Mouse (Mus musculus): ENCODE data around the gene Tti1. TPM values are rescaled to one million over a fixed set of nuclear protein-coding genes. Genes with fewer than 3 reads are reported as not detected.
A peak's percentile ranks its signal among the peaks of the same experiment; 100 is the strongest.

Gene Tti1
- polyA plus RNA-seq, 1 experiment from 2014 or later, result 15.6 TPM

GRCm38 (mm10) chr2:157970124-157970523, 58.1 kb downstream of the Tti1 start:
- DNase-seq (ENCODE audit: low spot score) (no peak), ATAC-seq (ENCODE audit: low FRiP score) (no peak)
- H3K4me3 ChIP-seq (replicated peaks; ENCODE audit: low read length), result no peak overlapping the region
- H3K9ac ChIP-seq, result no peak overlapping the region
- no peaks in the 10 kb centered on the region for H3K27me3 ChIP-seq (ENCODE audit: control insufficient read depth, insufficient read depth, low read length)
- H3K4me2 ChIP-seq (replicated peaks), result no peak overlapping the region
- no peaks in the 10 kb centered on the region for H3K9me3 ChIP-seq (ENCODE audit: control insufficient read depth, low read length)
- no peak overlapping the region for H3K27ac ChIP-seq
- 41% methylated on average over 6 of the region's 6 CpGs for WGBS
- no peaks in the 10 kb centered on the region for H3K36me3 ChIP-seq (replicated peaks; ENCODE audit: control insufficient read depth, insufficient read depth)
- peaks cover 10% of the 10 kb centered on the region for H3K4me1 ChIP-seq (replicated peaks; ENCODE audit: control insufficient read depth, insufficient read depth, low read length)

- H3K4me3 ChIP-seq (replicated peaks; ENCODE audit: low read length), result no peak overlapping the region
- H3K36me3 ChIP-seq (replicated peaks; ENCODE audit: control insufficient read depth, insufficient read depth), result no peaks in the 10 kb centered on the region
- ATAC-seq (ENCODE audit: low FRiP score) (no peak), DNase-seq (ENCODE audit: low spot score) (no peak)
- no peaks in the 10 kb centered on the region for H3K9me3 ChIP-seq (ENCODE audit: control insufficient read depth, low read length)
- 22% methylated on average over 3 of the region's 3 CpGs for WGBS
- H3K27me3 ChIP-seq (ENCODE audit: control insufficient read depth, insufficient read depth, low read length), result no peaks in the 10 kb centered on the region
- no peak overlapping the region for H3K9ac ChIP-seq
- H3K27ac ChIP-seq, result no peak overlapping the region
- H3K4me1 ChIP-seq (replicated peaks; ENCODE audit: control insufficient read depth, insufficient read depth, low read length), result no peaks in the 10 kb centered on the region
- no peak overlapping the region for H3K4me2 ChIP-seq (replicated peaks)
Observed at GRCm38 (mm10) chr2:157967856-157968255, 60.4 kb downstream of the Tti1 start.

GRCm38 (mm10) chr2:157957707-157958108, 70.5 kb downstream of the Tti1 start:
- H3K4me3 ChIP-seq (replicated peaks; ENCODE audit: low read length), result no peak overlapping the region
- DNase-seq (ENCODE audit: low spot score) (no peak), ATAC-seq (ENCODE audit: low FRiP score) (no peak)
- no peak overlapping the region for H3K9ac ChIP-seq
- H3K9me3 ChIP-seq (ENCODE audit: control insufficient read depth, low read length), result no peaks in the 10 kb centered on the region
- 0 out of 2 replicates have a peak, but pooled peaks cover 4% of the 10 kb centered on the region for H3K4me1 ChIP-seq (replicated peaks; ENCODE audit: control insufficient read depth, insufficient read depth, low read length)
- no peak overlapping the region for H3K4me2 ChIP-seq (replicated peaks)
- no peak overlapping the region for H3K27ac ChIP-seq
- H3K36me3 ChIP-seq (replicated peaks; ENCODE audit: control insufficient read depth, insufficient read depth), result no peaks in the 10 kb centered on the region
- H3K27me3 ChIP-seq (ENCODE audit: control insufficient read depth, insufficient read depth, low read length), result no peaks in the 10 kb centered on the region
- WGBS, result 3% methylated on average over 2 of the region's 2 CpGs

- H3K4me1 ChIP-seq (replicated peaks; ENCODE audit: control insufficient read depth, insufficient read depth, low read length), result 0 out of 2 replicates have a peak, but pooled peaks cover 4% of the 10 kb centered on the region
- no peak overlapping the region for H3K4me3 ChIP-seq (replicated peaks; ENCODE audit: low read length)
- no peak overlapping the region for H3K9ac ChIP-seq
- 59% methylated on average over 5 of the region's 5 CpGs for WGBS
- no peak overlapping the region for H3K4me2 ChIP-seq (replicated peaks)
- no peaks in the 10 kb centered on the region for H3K27me3 ChIP-seq (ENCODE audit: control insufficient read depth, insufficient read depth, low read length)
- no peak overlapping the region for H3K27ac ChIP-seq
- DNase-seq (ENCODE audit: low spot score) (no peak), ATAC-seq (ENCODE audit: low FRiP score) (no peak)
- no peaks in the 10 kb centered on the region for H3K9me3 ChIP-seq (ENCODE audit: control insufficient read depth, low read length)
- no peaks in the 10 kb centered on the region for H3K36me3 ChIP-seq (replicated peaks; ENCODE audit: control insufficient read depth, insufficient read depth)
Observed at GRCm38 (mm10) chr2:157953978-157954377, 74.3 kb downstream of the Tti1 start.

DNA sequence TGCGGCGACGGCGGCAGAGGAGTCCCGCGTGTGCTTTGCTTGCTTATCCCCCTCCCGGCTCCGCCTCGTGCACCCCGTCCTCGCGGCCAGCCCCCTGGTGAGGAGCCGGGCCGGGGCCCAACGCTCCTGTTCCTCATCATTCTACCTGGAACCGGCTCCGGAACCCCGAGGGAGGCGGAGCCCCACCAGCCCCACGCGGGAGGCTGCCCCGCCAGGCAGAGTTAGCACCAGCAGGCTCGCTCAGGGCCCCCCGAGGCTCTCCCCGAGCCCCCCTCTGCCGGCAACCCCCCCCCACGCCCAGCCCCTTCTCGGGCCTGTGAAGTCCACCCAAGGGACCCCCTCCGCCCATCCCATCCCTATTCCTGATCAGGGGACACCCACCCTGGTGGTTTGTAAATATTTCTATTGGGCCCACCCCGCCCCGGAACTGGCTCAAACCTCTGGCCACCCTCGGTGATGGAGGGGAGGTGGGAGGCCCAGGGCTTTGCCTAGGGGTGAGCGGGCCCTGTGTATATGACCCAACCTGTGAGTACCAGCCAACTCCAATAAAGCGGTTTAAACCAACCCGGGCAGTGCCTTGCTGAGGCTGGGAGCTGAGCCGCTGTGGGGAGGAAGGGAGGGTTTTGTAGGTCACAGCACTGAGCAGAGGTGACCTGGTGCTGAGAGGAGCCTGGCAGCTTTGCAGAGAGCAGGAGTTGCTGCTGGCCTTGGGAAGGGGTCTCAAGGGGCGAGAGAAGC, 83.9 kb downstream of the Tti1 start:
- 0 out of 2 replicates have a peak, but pooled peaks cover 3% of the 10 kb centered on the region for H3K27me3 ChIP-seq (ENCODE audit: control insufficient read depth, insufficient read depth, low read length)
- no peak overlapping the region for H3K27ac ChIP-seq
- peak overlapping the region; percentile 69 for H3K4me2 ChIP-seq (replicated peaks)
- H3K9me3 ChIP-seq (ENCODE audit: control insufficient read depth, low read length), result no peaks in the 10 kb centered on the region
- H3K4me1 ChIP-seq (replicated peaks; ENCODE audit: control insufficient read depth, insufficient read depth, low read length), result peaks cover 32% of the 10 kb centered on the region
- H3K9ac ChIP-seq, result peak overlapping the region; percentile 65
- ATAC-seq (ENCODE audit: low FRiP score) (no peak), DNase-seq (ENCODE audit: low spot score) (no peak)
- peaks cover 12% of the 10 kb centered on the region; the same call in 1 of the 2 replicates for H3K36me3 ChIP-seq (replicated peaks; ENCODE audit: control insufficient read depth, insufficient read depth)
- WGBS, result 10% methylated on average over 37 of the region's 37 CpGs
- H3K4me3 ChIP-seq (replicated peaks; ENCODE audit: low read length), result peak overlapping the region; percentile 34

- Histone ChIP-seq H3K4me1 (replicated peaks; ENCODE audit: control insufficient read depth, insufficient read depth, low read length) (peaks cover 32% of the 10 kb centered on the region), H3K4me2 (replicated peaks) (peak overlapping the region; percentile 69), H3K27me3 (ENCODE audit: control insufficient read depth, insufficient read depth, low read length) (0 out of 2 replicates have a peak, but pooled peaks cover 10% of the 10 kb centered on the region), H3K9me3 (ENCODE audit: control insufficient read depth, low read length) (no peaks in the 10 kb centered on the region), H3K4me3 (replicated peaks; ENCODE audit: low read length) (peak overlapping the region; percentile 34), H3K36me3 (replicated peaks; ENCODE audit: control insufficient read depth, insufficient read depth) (peaks cover 12% of the 10 kb centered on the region; the same call in 1 of the 2 replicates), H3K9ac (peak overlapping the region; percentile 65), H3K27ac (peak overlapping the region; percentile 51)
- DNase-seq (ENCODE audit: low spot score), result peak; percentile 80
- peak; percentile 74 for ATAC-seq (ENCODE audit: low FRiP score)
- WGBS, result 2% methylated on average over 47 of the region's 47 CpGs
Observed at GRCm38 (mm10) chr2:157943514-157944155, 84.6 kb downstream of the Tti1 start.

DNA sequence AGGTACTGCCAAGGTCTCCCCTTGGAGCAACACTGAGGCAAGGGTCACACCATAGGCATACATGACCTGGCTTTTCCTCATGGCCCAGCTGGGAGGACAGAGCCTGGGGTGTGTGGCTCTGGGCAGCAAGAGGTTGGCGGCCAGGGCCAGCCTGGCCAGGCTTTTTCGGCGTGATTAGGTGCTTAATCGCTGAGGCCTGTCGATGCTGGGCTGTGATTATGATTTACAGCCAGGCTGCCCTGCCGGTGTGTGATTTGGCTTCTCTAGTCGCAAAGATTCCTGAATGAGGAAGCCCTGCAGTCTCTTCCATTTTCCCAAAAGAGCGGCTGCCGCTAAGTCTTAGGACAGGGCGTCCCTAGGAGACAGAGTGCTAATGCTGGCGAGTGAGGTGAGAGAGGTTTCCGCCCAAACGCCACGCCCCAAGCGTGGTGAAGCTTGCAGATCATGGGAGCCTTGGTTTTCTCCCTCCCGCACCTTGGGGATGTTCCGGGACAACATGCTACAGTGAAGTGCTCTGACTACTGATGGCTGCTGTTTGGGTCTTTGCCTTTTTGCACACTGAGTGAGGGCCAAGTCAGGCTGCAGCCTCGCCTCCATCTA, 87.5 kb downstream of the Tti1 start:
- Histone ChIP-seq H3K4me1 (replicated peaks; ENCODE audit: control insufficient read depth, insufficient read depth, low read length) (peaks cover 32% of the 10 kb centered on the region), H3K9me3 (ENCODE audit: control insufficient read depth, low read length) (no peaks in the 10 kb centered on the region), H3K27me3 (ENCODE audit: control insufficient read depth, insufficient read depth, low read length) (0 out of 2 replicates have a peak, but pooled peaks cover 10% of the 10 kb centered on the region), H3K4me3 (replicated peaks; ENCODE audit: low read length) (no peak overlapping the region), H3K9ac (peak overlapping the region; percentile 22; the same call in 1 of the 2 replicates), H3K27ac (peak overlapping the region; percentile 28; the same call in 1 of the 2 replicates), H3K4me2 (replicated peaks) (peak overlapping the region; percentile 21), H3K36me3 (replicated peaks; ENCODE audit: control insufficient read depth, insufficient read depth) (peaks cover 22% of the 10 kb centered on the region)
- no peak for ATAC-seq (ENCODE audit: low FRiP score)
- no peak for DNase-seq (ENCODE audit: low spot score)
- WGBS, result 4% methylated on average over 18 of the region's 18 CpGs

DNA sequence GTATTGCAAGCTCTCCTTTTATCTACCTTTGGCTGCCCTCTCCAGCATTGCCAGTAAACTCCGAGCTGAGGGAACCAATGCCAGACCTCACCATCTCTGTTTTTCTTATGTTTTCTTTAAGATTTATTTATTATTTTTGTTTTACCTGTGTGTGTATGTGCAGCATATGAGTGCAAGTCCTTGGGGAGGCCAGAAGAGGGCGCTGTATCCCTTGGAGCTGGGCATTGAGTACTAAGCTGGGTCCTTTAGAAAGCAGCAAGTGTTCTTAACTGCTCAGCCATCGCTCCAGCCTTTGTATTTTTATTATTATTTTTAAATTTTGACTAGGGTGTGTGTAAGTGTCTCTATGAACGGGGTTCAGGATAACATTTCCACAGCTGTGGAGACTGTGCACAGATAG, 91.6 kb downstream of the Tti1 start:
- H3K4me3 ChIP-seq (replicated peaks; ENCODE audit: low read length), result no peak overlapping the region
- no peak overlapping the region for H3K27ac ChIP-seq
- no peak overlapping the region for H3K4me2 ChIP-seq (replicated peaks)
- peaks cover 24% of the 10 kb centered on the region for H3K36me3 ChIP-seq (replicated peaks; ENCODE audit: control insufficient read depth, insufficient read depth)
- H3K27me3 ChIP-seq (ENCODE audit: control insufficient read depth, insufficient read depth, low read length), result 0 out of 2 replicates have a peak, but pooled peaks cover 10% of the 10 kb centered on the region
- 81% methylated on average over 4 of the region's 4 CpGs for WGBS
- H3K4me1 ChIP-seq (replicated peaks; ENCODE audit: control insufficient read depth, insufficient read depth, low read length), result peaks cover 24% of the 10 kb centered on the region
- no peak for ATAC-seq (ENCODE audit: low FRiP score)
- no peak for DNase-seq (ENCODE audit: low spot score)
- H3K9me3 ChIP-seq (ENCODE audit: control insufficient read depth, low read length), result no peaks in the 10 kb centered on the region
- no peak overlapping the region for H3K9ac ChIP-seq
